Mouse (Mus musculus) cortical plate, adult 2 months (tissue): ENCODE results near the gene Akr1d1. TPM values are rescaled to one million over a fixed set of nuclear protein-coding genes. Genes with fewer than 3 reads are reported as not detected.

Source experiments
- H3K27ac ChIP-seq: fragments of 200-500 bp; 2 replicates; pipeline ENCODE4 v1.5.1; 2012; ENCODE audit warnings: low read length, control low read depth, inconsistent platforms; ENCODE audit not compliant: insufficient read depth
- H3K4me1 ChIP-seq: fragments of 200-500 bp; 2 replicates; pipeline ENCODE4 v1.6.1; 2011; ENCODE audit warnings: low read length; ENCODE audit not compliant: control insufficient read depth, insufficient read depth
- H3K4me3 ChIP-seq: fragments of 200-500 bp; 2 replicates; pipeline ENCODE4 v1.5.1; 2011; ENCODE audit warnings: mild to moderate bottlenecking, low read length, control low read depth; ENCODE audit not compliant: insufficient read depth
- CTCF ChIP-seq: fragments of 200-500 bp; IDR thresholded peaks from 2 replicates; pipeline ENCODE4 v1.5.1; 2011; ENCODE audit warnings: mild to moderate bottlenecking, control low read depth, low read length; ENCODE audit not compliant: insufficient read depth; ENCODE audit errors: extremely low read depth
- POLR2A ChIP-seq: fragments of 200-500 bp; IDR thresholded peaks from 2 replicates; pipeline ENCODE4 v1.6.1; 2011; ENCODE audit warnings: mild to moderate bottlenecking, low read length, control low read depth; ENCODE audit not compliant: insufficient read depth; ENCODE audit errors: extremely low read depth
- polyA plus RNA-seq: library from polyadenylated mRNA; depleted of rRNA; stranded (reverse); fragments of >200 nt; gene quantifications from 2 replicates; pipeline ENCODE4 v1.2.3, GENCODE M21; 2012; rRNA removed

Gene Akr1d1
- not detected in 2 replicates for polyA plus RNA-seq

DNA sequence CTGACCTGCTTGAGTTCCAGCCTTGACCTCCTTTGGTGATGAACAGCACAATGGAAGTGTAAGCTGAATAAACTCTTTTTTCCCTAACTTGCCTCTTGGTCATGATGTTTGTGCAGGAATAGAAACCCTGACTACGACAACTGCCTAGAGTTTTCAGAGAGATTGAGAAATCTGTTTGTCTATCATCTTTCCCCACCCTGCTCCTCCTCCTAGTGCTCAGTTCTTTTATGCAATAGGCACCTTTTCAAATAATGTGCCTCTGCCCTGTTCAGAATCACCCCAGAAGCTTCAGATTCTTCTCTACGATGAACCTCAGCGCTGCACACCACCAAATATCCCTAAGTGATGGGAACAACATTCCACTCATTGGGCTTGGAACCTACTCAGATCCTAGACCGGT is at the start of gene Akr1d1:
Gene Akr1d1 (plus strand): TSS at position 234 of the 400 bp plus-strand sequence.
- Histone ChIP-seq H3K4me3 (no peak within 1 kb of the TSS), H3K27ac (no peak within 1 kb of the TSS), H3K4me1 (no peaks in the 10 kb centered on the region)
- TF ChIP-seq CTCF (no peak), POLR2A (no peak)

DNA sequence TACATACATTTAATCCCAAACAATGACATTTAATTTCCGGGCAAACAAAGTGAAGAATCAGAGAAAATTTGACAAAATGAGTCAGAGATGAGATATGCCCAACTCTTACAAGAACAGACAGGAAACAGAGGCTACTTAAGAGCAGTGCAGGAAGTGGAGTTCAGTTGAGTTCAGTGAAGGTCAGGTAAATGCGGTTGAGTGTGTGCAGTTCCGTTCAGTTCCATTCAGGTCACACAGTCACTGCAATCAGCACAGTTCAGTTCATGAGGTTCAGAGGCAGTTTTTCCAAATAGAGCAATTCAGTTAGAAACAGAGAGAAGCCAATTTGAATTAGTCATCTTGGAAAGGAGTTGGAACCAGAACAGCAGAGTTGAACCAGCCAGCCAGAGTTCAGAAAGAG is 48.8 kb upstream of the Akr1d1 start:
- no peaks in the 10 kb centered on the region for H3K4me1 ChIP-seq
- no peak overlapping the region for H3K27ac ChIP-seq
- TF ChIP-seq POLR2A: no peak
- TF ChIP-seq CTCF: no peak
- H3K4me3 ChIP-seq: no peak overlapping the region

DNA sequence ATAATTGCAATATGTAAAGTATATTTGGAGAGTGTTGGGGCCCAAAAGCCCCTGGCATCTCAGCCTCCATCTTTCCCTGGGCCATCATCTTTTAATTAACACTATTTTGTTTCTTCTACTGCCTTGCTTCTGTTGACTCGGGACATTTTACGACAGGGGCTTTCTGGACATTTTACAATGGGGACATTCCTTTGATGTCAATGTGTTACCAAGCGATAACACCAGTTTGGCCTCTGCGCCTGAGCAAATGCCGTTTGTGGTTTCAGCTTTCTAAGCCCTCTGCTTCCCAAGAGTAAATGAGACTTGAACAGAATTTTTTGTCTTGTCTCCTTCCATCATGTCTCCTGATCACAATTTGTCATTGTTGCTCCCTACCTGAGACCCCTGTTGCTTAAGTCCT is 46.7 kb upstream of the Akr1d1 start:
- H3K4me3 ChIP-seq: no peak overlapping the region
- no peak overlapping the region for H3K27ac ChIP-seq
- no peak for TF ChIP-seq POLR2A
- TF ChIP-seq CTCF: no peak
- no peaks in the 10 kb centered on the region for H3K4me1 ChIP-seq

DNA sequence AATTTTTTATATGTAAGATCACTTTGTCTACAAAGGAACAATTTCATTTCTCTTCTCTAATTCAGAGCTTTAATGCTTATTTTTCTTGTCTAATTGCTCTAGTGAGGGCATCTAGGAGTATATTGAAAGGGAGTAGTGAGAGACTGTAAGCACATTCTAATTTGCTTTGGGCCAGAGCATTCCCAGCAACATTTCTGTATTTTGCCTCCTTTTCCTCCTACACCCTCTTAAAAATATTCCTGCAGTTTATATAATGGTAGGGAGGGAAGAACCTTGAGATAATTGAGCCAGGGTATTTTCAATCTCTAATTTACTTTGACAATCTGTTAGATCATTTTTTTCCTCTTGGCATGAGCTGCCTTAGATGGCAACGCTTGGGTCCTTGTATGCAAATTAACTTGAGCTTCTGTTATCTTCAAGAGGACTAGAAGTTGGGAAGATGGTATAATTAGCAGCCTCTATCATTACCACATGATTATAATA is 45.3 kb upstream of the Akr1d1 start:
- H3K4me1 ChIP-seq: no peaks in the 10 kb centered on the region
- no peak for TF ChIP-seq POLR2A
- no peak overlapping the region for H3K27ac ChIP-seq
- no peak overlapping the region for H3K4me3 ChIP-seq

DNA sequence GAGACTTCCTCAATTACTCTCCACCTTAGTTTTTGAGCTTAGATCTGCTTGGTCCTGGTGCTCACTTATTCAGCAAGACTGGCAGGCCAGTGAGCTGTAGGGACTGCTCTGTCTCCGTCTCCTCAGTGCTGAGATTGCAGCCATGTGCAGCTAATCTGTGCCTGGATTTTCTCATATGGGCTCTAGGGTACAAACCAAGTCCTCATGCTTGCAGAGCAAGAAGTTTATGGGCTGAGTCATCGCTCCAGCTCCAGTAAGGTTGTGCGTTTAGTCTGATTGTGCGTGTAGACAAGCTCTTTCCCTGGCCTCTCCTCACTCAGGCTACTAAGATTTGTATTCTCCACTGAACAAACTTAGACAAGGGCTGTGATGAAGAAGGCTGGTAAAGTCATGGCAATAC is 43.5 kb upstream of the Akr1d1 start:
- no peaks in the 10 kb centered on the region for H3K4me1 ChIP-seq
- TF ChIP-seq CTCF: no peak
- no peak for TF ChIP-seq POLR2A
- no peak overlapping the region for H3K27ac ChIP-seq
- H3K4me3 ChIP-seq: no peak overlapping the region

DNA sequence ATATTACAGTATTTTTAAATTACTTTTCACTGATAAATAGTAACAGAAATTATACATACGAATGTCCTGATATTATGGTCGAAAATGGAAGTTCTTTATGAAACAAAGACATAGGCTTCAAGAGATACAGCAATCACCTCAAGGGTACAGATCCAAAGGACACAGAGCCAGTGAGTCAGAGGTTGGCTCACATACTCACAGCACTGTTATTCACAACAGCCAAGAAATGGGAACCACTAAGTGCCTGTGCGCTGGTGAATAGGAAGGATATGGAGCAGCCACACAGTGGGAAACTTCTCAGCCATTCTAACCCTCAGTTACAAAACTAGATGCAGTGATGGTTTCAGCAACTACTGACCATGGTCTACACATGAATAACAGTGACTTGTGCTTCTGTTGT is 37.7 kb upstream of the Akr1d1 start:
- TF ChIP-seq POLR2A (no peak), CTCF (no peak)

DNA sequence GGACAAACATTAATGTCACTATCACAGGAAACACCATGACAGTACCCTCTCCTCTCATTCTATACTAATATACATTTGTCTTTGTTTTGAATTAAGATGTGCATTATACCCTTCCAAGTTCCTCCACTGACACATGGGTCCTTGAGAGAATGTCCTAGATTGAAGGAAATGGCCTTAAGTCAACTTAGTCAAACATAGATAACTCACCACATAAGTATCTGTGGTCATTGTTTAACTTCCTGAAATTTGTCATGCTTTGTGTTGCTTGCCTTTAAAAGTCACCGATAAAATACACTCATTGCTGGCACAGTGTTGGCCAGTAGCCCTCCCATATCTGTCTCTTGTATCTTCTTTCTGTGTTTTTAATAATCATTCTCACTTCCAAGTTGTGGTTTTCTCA is 35.0 kb upstream of the Akr1d1 start:
- Histone ChIP-seq H3K4me3 (no peak overlapping the region), H3K4me1 (no peaks in the 10 kb centered on the region), H3K27ac (no peak overlapping the region)
- TF ChIP-seq CTCF: no peak
- TF ChIP-seq POLR2A: no peak

More for the DNA sequence above, 37.7 kb upstream of the Akr1d1 start:
- no peak overlapping the region for H3K4me3 ChIP-seq
- H3K4me1 ChIP-seq: no peaks in the 10 kb centered on the region
- H3K27ac ChIP-seq: no peak overlapping the region

DNA sequence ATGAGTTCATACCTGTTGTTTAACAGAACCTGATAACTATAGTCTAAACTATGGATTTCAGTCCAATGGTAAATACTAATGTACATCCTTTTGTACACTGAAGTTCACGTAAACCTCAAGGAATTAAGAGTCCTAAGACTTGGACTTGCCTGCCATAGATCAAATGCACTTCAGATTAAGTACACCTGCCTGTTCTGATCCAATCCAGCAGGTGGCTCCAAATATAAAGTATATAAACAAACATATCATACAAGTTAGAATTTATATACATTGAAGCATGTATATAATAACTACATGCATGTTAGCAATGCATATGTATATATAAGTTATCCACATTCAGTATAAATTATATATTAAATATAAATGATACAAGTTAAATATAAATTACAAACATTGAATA is 33.1 kb upstream of the Akr1d1 start:
- Histone ChIP-seq H3K4me3 (no peak overlapping the region), H3K4me1 (no peaks in the 10 kb centered on the region), H3K27ac (no peak overlapping the region)
- TF ChIP-seq CTCF (no peak), POLR2A (no peak)

DNA sequence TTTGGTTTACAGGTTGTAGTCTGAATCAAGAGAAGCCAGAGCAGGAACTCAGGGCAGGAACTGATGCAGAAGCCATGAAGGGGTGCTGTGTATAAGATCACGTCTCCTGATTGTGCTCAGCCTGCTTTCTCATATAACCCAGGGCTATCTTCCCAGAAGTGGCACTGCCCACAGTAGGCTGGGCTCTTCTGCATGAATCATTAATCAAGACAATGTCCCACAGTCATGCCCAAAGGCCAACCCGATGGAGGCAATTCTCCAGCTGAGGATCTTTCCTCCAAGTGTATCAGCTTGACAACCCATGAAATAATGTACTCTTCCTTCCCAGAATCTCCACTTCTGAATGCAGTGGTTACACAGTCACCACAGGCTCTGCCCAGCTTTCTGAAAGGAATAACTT is 24.4 kb upstream of the Akr1d1 start:
- H3K4me1 ChIP-seq: no peaks in the 10 kb centered on the region
- H3K4me3 ChIP-seq: no peak overlapping the region
- no peak overlapping the region for H3K27ac ChIP-seq
- TF ChIP-seq POLR2A (no peak), CTCF (no peak)

DNA sequence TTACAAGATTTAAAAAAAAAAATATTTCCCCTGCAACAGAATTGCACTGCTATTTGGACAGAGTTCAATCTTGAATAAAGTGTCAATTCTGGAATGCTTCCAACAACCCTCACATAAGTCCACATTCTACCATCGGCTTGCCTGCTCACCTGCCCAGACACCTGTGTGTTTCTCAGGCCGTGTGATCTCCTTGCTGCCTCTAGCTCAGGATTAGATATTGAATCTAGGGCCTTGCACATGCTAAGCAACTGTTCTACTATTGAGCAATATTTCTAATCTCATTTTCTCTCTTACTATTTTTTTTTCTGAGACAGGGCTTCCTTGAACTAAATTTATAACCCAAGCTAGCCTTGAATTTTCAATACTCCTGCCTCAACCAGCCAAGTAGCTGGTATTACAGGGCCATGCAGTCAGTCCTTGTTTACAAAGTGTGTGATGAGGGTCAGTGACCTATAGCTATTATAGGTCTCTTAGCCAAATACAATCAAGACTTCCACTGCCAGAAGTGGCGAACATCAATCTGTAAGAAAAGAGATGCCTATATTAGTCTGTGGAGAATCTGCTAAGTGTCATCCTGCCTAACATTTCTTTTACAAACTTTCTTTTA is 23.0 kb upstream of the Akr1d1 start:
- Histone ChIP-seq H3K27ac (no peak overlapping the region), H3K4me1 (no peaks in the 10 kb centered on the region), H3K4me3 (no peak overlapping the region)
- TF ChIP-seq POLR2A (no peak), CTCF (no peak)
